Mouse (Mus musculus) kidney, adult 18-20 months (tissue): ENCODE results near the gene Rcbtb2.
A peak's percentile ranks its signal among the peaks of the same experiment; 100 is the strongest.

ENCODE experiments used
- DNase-seq: peaks from one replicate; pipeline ENCODE4 v3.0.0; 2021

The Rcbtb2 gene

GRCm38 (mm10) chr14:73217062-73217461, 94.2 kb downstream of the Rcbtb2 start:
- no peak for DNase-seq

DNA sequence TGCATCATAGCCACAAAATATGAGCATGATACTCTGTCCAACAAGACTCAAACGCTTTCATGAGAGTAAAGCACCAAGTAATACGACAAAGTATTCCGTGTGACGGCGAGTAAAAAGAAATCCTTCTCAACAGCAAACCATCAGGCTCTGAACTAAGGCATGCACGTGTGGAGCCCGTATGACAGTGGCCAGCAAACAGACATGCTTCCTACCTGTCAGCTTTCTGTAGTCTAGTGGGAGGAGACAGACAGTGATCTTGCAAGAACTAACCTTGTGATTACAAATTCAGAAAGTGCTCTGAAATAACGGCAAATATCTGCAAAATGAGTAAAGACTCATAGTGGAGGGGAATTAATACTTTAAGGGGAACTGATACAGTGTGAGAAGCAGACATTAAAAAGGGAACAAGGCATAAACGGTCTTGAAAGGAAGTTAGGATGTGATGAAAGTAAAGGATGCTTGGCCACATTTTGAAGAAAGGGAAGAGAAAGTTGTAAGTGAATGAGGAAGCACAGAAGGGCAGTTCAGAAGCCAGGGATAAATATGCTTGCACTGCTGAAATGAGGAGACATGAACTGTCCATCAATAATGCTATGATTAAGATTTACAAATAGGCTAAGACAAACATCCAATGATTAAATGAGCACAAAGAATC, 99.6 kb downstream of the Rcbtb2 start:
- no peak for DNase-seq

DNA sequence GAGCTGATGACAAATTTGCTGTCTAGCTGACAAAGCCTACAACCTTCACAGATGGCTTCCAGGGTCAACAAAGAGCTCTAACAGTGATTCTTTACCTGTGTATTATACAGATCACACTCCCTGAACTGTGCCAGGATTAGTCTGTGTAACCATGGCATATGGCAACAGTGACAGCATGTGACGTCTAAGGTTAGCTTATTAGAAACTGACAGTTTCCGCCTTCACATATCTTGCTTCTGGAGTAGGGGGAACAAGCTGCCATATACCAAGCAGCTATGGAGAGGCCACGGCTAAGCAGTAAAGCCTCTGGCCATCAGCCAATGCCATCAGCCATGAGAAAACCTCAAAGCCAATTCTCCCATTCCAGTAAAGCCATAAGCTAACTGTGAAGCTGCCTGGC, 103.5 kb downstream of the Rcbtb2 start:
- no peak for DNase-seq

GRCm38 (mm10) chr14:73226849-73227248, 104.0 kb downstream of the Rcbtb2 start:
- DNase-seq = no peak

- no peak for DNase-seq
Observed at GRCm38 (mm10) chr14:73231286-73231982, 108.6 kb downstream of the Rcbtb2 start.

GRCm38 (mm10) chr14:73234468-73235031, 111.7 kb downstream of the Rcbtb2 start:
- DNase-seq = no peak

DNA sequence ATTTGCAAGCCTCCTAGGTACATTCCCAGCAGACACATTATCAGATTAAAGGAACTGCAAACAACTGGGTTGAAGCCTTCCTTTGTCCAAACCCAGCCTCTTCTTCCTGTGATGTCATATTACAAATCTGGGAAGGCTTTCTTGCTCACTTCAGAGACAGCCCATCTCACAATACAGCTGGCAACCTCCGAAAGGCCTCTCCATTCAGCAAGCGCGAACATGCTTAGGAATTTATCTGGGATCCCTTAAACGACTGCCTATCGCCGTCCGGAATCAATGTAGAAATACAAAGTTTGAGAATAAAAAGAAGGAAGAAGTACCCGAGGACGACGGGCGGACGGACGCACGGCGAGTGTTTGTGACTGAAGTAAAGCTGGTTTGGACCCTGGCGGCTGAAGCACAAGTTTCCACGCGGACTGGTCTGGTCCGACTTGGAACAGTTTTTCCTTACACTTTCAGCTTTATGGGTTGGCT, 115.0 kb downstream of the Rcbtb2 start, which contains the start of gene Lpar6:
TSS of gene Lpar6 (plus strand) at position 48 of the 474 bp plus-strand sequence.
- peak; percentile 74 for DNase-seq

- peak; percentile 65 for DNase-seq
Observed at GRCm38 (mm10) chr14:73238498-73239250, 115.8 kb downstream of the Rcbtb2 start.

DNA sequence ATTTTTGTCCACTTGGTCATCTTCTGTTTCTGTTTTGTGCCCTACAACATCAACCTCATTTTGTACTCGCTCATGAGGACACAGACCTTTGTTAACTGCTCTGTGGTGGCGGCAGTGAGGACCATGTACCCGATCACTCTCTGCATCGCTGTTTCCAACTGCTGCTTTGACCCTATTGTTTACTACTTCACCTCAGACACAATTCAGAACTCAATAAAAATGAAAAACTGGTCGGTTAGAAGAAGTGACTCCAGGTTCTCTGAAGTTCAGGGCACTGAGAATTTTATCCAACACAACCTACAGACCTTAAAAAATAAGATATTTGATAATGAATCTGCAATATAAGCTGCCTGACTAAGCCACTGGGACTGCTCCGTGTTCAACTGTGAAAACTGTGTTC, 116.5 kb downstream of the Rcbtb2 start:
- DNase-seq = peak; percentile 27

DNA sequence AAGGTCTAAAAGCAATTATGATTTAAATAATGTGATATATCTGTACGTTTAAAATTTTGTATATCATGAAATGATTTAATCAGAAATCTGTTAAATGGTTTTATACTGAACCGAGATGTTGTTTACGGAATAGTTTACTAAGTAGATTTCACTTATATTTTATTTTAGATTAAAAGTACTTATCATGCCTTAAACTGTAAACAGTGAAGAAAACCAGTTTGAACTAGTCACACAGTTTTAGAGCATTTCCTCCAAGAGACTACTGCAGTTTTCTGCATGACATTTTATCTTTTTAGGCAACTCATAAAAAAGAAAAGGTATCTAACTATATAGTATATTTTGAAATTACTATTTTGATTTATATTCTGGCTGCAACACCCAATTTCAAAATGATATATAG, 117.0 kb downstream of the Rcbtb2 start:
- DNase-seq = no peak

DNA sequence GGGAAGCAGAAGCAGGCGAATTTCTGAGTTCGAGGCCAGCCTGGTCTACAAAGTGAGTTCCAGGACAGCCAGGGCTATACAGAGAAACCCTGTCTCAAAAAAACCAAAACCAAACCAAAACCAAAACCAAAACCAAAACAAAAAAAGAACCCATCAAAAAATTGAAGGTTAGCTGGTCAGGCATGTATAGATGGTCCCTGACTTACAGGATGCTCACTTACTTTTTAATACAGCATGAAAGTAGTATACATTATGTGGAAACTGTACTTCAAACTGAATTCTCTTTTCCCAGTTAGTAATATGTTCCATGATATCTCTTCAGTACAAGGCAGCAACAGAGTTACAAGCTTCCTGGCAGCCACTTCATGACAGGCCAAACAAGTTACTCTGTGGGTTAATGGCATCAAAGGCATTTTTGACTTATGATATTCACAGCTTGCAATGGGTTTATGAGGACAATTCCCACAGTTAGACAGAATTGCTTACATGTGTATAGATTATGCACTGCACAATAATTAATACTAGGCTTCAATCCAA, 121.3 kb downstream of the Rcbtb2 start:
- no peak for DNase-seq

DNA sequence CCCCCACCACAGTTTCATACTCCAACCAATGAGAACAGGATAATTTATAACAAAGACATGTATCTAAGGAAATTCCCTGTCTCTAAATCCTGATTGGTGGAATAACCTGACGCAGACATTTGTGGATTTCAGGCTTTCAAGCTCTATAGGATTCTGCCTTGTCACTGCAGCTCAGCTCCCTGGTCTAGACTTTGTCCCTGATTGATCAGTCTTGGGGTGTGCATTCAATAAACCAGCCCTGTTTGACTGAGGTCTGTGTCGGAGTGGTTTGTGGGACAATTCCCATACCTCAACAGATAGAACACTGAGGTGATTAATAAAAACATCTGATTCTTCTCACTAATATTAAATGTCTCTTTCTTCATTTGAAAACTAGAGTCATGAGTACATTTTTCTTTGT, 127.2 kb downstream of the Rcbtb2 start:
- DNase-seq = no peak

DNA sequence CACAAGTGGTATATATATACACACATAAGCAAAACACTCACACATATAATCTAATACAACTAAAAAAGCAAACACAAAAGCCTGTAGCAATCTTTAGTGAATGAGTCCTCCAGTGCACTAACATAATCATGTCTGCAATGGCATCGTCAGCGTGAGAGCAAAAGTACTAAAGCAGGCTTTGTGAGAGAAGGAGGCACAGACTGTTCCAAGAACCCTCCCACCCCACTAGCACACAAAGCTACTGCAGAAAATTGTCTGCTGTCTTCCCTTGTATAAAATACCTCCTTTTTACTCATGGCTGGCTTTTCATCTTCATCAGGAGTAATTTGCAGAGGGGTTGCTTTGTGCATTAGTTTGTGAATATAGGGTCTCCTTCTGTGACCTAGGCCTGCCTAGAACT, 129.4 kb downstream of the Rcbtb2 start:
- DNase-seq = no peak

- peak; percentile 66 for DNase-seq
Observed at GRCm38 (mm10) chr14:73253453-73254251, 130.8 kb downstream of the Rcbtb2 start.

DNA sequence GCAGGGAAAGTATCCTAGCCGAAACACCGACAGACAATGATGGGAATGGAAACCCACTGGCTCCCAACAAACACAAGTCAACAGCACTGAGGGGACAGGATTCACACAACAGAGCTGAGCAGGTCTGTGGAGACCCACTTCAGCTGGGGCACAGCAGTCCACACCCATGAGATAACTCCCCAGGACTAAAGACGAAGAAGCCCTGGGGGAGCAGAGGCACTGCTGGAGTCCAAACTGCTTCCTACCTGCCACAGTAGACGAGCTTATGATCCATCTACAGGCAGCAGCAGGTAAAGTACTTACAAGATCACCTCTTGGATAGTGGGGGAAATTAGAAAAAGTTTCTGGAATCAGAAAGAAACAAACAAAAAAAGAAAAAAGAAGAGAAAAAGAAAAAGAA, 131.6 kb downstream of the Rcbtb2 start:
- peak; percentile 28 for DNase-seq

GRCm38 (mm10) chr14:73255426-73255970, 132.7 kb downstream of the Rcbtb2 start:
- DNase-seq = no peak

DNA sequence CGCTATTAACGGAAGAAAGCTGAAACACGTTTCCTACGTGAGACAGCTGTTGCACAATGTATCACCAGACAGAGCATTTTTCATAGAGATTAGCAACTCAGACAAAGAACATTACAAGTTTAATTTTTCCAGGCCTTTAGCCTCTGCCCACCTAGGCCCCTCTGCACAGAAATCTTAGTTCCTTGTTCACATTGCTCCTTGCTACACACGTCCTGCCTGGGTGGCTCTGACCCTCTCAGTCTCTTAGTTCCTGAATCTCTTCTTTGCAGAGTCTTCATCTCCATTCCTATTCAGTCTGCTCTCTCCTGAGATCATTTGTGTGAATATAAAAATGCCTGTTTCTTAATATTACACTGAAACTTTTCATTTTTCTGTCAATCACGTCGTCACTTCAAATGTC, 134.5 kb downstream of the Rcbtb2 start:
- no peak for DNase-seq
